Mouse (Mus musculus): ENCODE results near the gene Sec14l4.

Gene Sec14l4

GRCm38 (mm10) chr11:4027561-4028334 is 3.5 kb upstream of the Sec14l4 start:
- DNase-seq (ENCODE audit: low spot score in 2 of 2), result no peak

GRCm38 (mm10) chr11:4029343-4029742 is 1.9 kb upstream of the Sec14l4 start:
- DNase-seq (ENCODE audit: low spot score in 2 of 2), result no peak

- DNase-seq (ENCODE audit: low spot score in 2 of 2), result no peak
These were observed 699 bp downstream of the Sec14l4 start for GRCm38 (mm10) chr11:4031961-4032360.

GRCm38 (mm10) chr11:4033471-4033870 is 2.2 kb downstream of the Sec14l4 start:
- no peak for DNase-seq (ENCODE audit: low spot score in 2 of 2)

DNA sequence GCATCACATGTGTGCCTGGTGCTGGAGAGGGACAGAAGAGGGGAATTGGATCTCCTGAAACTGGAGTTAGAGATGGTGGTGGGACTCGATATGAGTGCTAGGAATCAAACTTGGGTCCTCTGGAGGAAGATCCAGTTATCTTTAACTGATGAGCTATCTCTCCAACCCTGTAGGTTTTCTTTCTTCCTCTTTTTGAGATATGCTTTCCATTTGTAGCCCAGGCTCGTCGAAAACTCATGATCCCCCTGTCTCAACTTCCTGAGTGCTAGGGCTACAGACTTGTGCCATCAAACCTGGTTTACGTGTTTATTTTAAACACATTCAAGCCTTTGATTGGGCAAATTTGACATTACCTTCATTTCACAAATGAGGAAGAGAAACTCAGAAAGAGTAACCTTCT is 2.9 kb downstream of the Sec14l4 start:
- no peak for DNase-seq (ENCODE audit: low spot score in 2 of 2)

- DNase-seq (ENCODE audit: low spot score in 2 of 2), result no peak
These were observed 4.0 kb downstream of the Sec14l4 start for GRCm38 (mm10) chr11:4035116-4035892.

DNA sequence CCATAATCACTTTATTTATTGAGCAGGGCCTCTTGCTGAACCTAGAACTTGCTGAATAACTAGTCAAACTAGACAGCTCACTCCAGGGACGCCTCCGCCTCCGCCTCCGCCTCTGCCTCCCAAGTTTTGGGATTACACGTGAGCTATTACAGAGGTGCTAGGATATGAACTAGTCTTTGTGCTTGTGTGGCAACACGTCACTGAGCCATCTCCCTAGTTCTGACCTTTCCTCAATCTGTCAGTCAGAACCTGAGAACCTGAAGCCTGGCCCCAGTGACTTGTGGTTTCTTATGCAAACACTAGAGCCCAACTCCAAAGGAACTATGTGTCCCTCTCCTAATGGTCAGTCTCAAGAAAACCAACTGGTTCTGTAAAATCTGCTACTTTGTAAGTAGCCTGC is 4.7 kb downstream of the Sec14l4 start:
- no peak for DNase-seq (ENCODE audit: low spot score in 2 of 2)

GRCm38 (mm10) chr11:4036365-4037084 is 5.3 kb downstream of the Sec14l4 start:
- DNase-seq (ENCODE audit: low spot score in 2 of 2), result no peak

DNA sequence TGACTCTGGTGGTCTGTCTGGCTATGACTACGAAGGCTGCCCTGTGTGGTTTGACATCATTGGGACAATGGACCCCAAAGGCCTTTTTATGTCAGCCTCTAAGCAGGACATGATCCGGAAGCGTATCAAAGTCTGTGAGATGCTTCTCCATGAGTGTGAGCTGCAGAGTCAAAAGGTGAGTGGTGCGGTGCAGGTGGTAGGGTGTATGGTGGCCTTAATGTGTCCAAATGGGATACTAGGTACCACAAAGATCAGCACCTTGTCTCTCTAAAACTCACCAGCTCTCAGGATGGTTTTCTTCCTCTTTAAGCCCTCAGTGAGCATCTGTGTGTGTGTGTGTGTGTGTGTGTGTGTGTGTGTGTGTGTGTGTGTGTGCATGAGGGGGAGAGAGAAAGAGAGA is 8.7 kb downstream of the Sec14l4 start:
- no peak for DNase-seq (ENCODE audit: low spot score in 2 of 2)

DNA sequence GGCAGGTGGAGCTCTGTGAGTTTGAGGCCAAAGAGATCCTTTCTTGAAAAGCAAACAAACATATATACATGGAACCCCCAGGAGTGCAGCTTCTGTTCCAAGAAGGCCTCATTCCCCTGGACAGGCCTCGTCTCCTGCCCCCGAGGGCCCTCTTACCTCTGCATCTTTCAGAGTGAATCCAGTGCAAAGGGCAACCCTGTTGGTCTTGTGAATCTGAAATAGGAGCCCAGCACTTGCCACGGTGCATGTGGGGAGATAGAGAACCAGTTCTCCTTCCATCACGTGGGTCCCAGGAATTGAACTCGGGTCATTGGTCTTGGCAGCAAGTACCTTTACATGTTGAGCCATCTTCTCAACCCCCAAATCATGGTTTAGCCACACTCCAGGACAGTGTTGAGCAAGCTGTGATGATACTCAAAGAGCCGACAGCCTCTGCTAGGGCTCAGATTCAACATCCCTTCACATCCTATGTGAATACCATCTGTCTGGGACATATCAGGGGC is 9.9 kb downstream of the Sec14l4 start:
- no peak for DNase-seq (ENCODE audit: low spot score in 2 of 2)

DNA sequence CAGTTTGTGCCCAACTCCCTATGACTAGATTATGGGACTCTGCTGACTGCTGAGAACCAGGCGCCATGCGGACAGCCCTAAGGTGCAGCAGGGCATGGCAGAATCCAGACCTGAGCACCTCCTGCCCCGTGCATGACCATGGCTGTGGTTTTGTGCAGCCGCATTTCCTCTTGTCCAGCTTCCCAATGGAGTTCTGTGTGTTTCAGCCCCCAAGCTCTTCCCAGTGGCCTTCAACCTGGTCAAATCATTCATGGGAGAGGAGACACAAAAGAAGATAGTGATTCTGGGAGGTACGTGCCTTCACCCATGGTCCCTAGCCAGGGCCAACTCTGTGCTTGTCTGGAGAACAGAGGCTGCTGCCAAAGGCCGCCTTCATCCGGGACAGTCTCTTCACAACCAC is 11.8 kb downstream of the Sec14l4 start:
- DNase-seq (ENCODE audit: low spot score in 2 of 2), result no peak

DNA sequence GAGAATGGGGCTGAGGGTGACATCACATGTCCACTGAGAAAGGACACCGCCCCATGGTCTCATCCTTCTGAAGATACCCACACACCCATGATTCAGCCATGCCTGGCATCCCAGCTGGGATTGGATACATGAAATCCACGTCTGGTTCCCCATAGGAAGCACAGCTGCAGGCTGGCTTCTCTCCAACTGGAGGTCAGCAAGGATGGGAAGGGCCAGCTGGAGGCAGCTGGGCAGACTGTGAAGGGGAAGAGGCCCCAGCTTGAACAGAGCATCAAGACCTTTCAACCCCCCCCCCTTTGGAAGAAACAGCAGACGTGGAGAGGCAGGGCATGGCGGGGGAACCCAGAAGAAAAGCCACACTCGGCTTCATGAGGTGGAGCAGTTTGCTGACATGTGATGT is 15.3 kb downstream of the Sec14l4 start:
- DNase-seq (ENCODE audit: low spot score in 2 of 2), result no peak

- no peak for DNase-seq (ENCODE audit: low spot score in 2 of 2)
These were observed 16.5 kb downstream of the Sec14l4 start for GRCm38 (mm10) chr11:4047766-4048165.

DNA sequence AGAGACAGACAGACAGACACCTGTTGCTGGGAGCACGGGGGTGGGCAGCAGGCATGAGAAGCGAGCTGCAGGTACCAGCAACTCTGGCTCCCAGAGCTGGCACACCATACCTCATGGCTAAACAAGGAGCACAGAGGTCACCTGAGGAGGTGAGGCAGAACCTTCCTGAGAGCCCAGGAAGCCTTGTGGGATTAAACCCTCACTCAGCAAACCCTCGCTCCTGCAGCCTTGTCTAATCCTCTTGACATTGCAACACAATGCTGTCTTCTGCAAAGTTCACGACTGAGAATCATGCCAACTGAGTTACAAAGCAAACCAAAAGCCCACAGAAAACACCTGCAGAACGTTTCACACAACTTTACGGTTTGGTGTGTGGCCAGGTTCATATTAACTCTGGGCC is 17.2 kb downstream of the Sec14l4 start:
- DNase-seq (ENCODE audit: low spot score in 2 of 2), result no peak

GRCm38 (mm10) chr11:4053586-4053985 is 22.3 kb downstream of the Sec14l4 start:
- peak; percentile 54 to 85 for DNase-seq (ENCODE audit: low spot score in 2 of 2)

DNA sequence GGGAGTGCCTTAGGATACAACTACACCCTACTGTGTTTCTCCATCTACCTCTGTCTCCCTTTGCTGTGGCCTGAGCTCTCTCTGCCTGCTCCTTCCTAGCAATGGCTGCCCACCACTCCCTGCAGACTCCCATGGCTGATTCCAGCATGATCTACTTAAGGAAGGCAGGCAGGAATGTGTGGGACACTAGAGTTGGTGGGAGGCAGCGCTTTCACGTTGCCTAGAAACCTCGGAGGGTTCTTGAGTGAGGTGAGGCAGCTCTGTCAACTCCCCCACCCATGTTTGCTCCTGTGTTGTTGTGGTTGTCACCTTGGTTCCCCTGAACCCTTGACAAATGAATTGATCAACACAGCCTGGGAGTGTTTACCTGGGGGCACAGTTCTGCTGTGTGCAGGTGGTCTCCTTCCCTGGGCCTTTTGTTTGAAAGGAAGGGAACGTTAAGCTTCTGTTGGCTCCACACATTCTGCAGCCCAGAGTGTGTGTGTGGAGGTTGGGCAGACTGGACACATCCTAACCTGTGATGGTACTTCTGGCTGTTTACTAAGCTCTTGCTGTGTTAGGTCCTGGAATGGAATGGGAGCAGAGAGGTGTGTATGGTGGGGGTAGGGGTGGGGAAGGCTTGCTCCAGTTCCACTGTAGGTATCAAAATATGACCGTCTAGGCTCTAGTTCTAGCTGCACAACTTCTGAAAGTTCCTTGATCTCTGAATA is 29.8 kb downstream of the Sec14l4 start:
- DNase-seq (ENCODE audit: low spot score in 2 of 2), result no peak

DNA sequence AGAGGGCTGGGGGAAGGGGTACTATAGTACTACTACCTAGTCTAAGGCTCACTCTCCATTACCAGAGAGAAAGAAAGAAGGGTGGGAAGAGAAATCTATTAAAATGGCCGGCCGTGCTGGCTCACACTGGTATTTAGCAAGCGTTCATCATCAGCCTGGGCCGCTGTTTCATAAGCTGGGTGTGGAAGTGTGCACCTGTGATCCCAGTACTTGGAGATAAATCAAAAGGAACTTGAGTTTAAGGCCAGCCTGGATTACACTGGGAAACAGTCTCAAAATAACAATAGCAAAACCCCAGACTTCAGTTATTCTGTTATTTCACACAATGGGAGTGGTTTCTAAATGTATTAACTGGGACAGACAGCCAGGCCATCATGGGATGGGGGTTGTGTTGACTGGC is 31.3 kb downstream of the Sec14l4 start:
- DNase-seq (ENCODE audit: low spot score in 2 of 2), result no peak

GRCm38 (mm10) chr11:4062981-4063380 is 31.7 kb downstream of the Sec14l4 start:
- no peak for DNase-seq (ENCODE audit: low spot score in 2 of 2)

GRCm38 (mm10) chr11:4064627-4065122 is 33.4 kb downstream of the Sec14l4 start, which contains the start of gene Sec14l3:
Gene Sec14l3, plus strand, starts transcription at chr11:4064841.
- no peak for DNase-seq (ENCODE audit: low spot score in 2 of 2)

DNA sequence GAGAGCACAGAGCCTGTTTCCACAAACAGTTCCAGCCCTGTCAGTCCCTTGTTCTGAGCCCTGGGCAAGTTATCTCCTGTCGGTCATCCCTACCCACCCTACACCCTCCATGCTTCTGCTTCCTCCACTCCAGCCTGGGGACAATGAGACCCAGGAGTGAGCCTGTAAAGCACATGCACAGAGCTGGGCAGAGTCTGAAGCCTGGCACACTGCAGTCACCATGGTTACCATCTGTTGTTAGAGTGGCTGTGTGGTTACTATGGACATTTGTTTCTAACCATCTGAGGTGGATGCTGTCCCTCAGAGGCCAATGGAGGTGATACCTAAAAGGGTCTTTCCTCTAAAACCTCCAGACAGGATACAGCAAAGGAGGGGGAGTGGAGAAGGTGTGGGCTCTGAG is 38.4 kb downstream of the Sec14l4 start:
- DNase-seq (ENCODE audit: low spot score in 2 of 2), result no peak

DNA sequence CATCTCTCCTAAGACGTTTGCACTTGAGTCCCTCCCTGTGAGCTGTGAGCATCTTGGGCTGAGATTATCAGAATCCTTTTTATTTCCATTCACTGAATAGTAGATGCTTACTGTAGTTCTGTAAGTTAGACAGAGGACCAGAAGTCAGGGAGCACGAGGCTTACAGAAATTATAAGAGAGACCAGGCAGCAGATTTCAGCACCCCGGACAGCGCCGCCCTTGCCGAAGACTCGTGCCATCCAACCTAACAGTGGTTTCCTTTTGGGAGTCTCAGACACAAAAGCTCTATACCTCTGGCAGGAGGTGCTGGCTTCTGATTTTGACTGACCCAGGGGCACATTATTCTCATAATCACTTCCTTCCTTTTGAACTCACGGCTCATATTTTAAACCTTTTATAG is 45.4 kb downstream of the Sec14l4 start:
- DNase-seq (ENCODE audit: low spot score in 2 of 2), result peak; percentile 41 to 78
